Mouse (Mus musculus) megakaryocyte, embryonic 14.5 days (primary cell): ENCODE data around the gene Mroh2a. TPM values are rescaled to one million over a fixed set of nuclear protein-coding genes. Genes with fewer than 3 reads are reported as not detected.
A peak's percentile ranks its signal among the peaks of the same experiment; 100 is the strongest.

ENCODE experiments used
- H3K27me3 ChIP-seq: replicated peaks from 2 replicates; pipeline ENCODE3; 2012; ENCODE audit warnings: inconsistent platforms
- H3K36me3 ChIP-seq: replicated peaks from 2 replicates; pipeline ENCODE3; 2012; ENCODE audit warnings: low read length, inconsistent platforms, mixed read lengths
- H3K4me1 ChIP-seq: 2 replicates; pipeline ENCODE4 v1.6.1; 2012; ENCODE audit warnings: inconsistent platforms
- H3K4me3 ChIP-seq: replicated peaks from 2 replicates; pipeline ENCODE3; 2012; ENCODE audit warnings: moderate library complexity, mild to moderate bottlenecking, inconsistent platforms
- H3K9me3 ChIP-seq: 2 replicates; pipeline ENCODE4 v1.6.1; 2012; ENCODE audit warnings: inconsistent platforms
- FLI1 ChIP-seq: IDR thresholded peaks from 2 replicates; pipeline ENCODE4 v1.6.1; 2012; ENCODE audit warnings: low read length, inconsistent platforms, mixed read lengths
- GATA1 ChIP-seq: IDR thresholded peaks from 3 replicates; pipeline ENCODE4 v1.6.1; 2012; ENCODE audit warnings: mixed read lengths, low read length, inconsistent platforms, borderline replicate concordance
- polyA plus RNA-seq: library from polyadenylated mRNA; stranded (reverse); fragments of >175 nt; gene quantifications from 2 replicates; pipeline ENCODE4 v1.2.3, GENCODE M21; 2012; ENCODE audit warnings: low replicate concordance; ENCODE audit not compliant: insufficient read depth

Mroh2a gene
- polyA plus RNA-seq, 1 experiment: not detected

DNA sequence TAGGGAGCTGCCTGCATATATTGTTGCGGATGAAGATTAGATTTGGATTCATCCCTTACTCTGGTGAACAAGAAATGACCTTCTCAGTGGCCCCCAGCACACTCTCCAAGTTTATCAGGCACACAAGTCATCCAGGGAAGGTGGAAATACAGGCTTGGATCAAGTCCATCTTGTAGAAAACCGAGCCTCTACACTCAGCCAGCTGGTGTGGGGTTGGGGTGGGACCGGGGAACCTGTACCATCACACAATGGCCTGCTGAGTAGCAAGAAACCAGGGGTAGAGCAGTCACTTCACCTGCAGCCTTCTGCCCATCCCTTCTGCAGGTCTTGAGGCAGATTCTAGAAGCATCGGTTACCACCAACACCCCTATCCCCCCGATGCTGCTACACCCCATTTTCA is 7.9 kb downstream of the Mroh2a start:
- H3K36me3 ChIP-seq: no peaks in the 10 kb centered on the region
- H3K9me3 ChIP-seq: peaks cover 86% of the 10 kb centered on the region
- peaks cover 6% of the 10 kb centered on the region for H3K27me3 ChIP-seq
- no peak overlapping the region for H3K4me3 ChIP-seq
- H3K4me1 ChIP-seq: no peaks in the 10 kb centered on the region
- TF ChIP-seq FLI1 (no peak), GATA1 (no peak)

DNA sequence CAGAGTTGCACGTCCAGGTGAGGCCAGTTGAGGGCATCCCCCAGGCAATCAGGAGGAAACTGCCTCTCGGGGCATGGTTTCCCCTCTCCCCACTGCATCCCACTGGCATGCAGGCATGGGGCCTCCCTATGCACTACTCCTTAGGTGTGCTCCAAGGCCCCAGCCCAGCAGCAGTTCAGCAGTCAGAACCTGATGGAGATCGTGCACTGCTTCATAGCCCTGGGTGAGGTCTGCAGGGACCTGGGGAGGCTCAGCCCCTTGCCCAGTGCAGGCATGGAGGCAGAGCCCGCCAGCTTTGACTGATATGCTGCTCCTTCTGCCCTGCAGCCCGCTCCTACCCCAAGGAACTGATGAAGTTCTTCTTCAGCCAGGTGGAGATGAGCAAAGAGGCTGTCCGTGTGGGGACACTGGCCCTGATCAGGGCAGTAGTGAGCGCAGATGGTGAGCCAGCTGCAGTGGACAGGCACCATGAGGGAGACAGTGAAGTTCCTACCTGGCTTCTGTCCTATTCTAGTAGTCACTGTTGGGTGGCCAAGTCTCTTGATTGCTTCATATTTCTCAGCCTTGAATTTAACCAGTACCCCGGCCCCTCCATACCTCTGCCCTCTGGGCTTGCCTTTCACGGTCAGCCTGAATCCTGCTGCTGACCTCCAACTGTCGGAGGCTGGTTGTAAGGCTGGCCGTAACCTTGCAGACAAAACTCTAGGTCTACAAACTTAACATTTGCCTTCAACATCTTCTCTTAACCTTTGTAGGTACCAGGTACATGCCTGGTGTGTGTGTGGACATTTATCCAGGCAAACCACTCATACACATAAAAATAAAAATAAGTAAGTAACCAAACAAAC is 8.5 kb downstream of the Mroh2a start:
- Histone ChIP-seq H3K4me3 (peak overlapping the region; percentile 4), H3K36me3 (no peaks in the 10 kb centered on the region), H3K27me3 (peaks cover 6% of the 10 kb centered on the region), H3K4me1 (no peaks in the 10 kb centered on the region), H3K9me3 (peaks cover 85% of the 10 kb centered on the region)
- no peak for TF ChIP-seq GATA1
- TF ChIP-seq FLI1: no peak

DNA sequence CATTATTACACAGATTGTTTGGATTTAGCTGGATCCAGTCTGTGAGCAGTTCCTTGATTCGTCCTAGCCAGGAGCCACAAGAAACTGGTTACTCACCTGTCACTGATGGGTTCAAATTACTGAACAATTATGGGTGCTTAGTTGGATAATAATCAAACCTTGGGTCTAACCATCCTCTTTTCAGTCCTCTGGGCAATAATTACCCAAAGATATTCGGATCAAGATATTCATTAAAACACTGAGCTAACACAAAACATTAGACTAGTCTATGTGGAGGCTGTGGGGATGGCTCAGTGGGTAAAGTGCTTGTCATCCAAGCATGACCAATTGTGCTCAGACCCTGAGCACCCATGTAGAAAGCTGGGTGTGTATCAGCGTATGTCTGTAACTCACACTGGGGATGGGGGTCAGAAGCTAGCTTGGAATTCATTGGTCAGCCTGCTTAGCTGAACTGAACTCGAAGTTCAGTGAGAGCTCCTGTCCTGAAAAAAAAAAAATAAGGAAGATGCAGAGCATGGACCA is 9.2 kb downstream of the Mroh2a start:
- H3K4me3 ChIP-seq: no peak overlapping the region
- no peak for TF ChIP-seq FLI1
- no peak for TF ChIP-seq GATA1
- no peaks in the 10 kb centered on the region for H3K4me1 ChIP-seq
- H3K36me3 ChIP-seq: no peaks in the 10 kb centered on the region
- peaks cover 86% of the 10 kb centered on the region for H3K9me3 ChIP-seq
- H3K27me3 ChIP-seq: peaks cover 8% of the 10 kb centered on the region

DNA sequence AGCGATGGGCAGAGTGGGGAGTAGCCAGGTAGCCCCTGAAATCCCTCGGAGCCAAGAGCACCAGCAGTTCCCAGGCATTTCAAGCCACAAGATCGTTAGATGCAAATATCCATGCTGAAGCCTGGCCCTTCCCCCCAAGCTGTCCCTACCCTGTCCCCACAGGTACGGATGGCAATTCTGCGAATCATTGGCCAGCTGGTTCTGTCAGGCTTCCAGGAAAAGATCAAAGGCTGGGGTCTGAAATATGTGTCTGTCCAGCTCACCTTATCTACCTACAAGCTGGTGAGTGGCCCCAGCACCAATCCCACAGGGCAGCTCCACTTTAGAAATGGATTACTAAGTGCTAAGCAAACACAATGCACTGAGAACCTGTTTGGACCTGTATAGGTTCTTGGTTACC is 10.5 kb downstream of the Mroh2a start:
- peaks cover 8% of the 10 kb centered on the region for H3K27me3 ChIP-seq
- no peaks in the 10 kb centered on the region for H3K36me3 ChIP-seq
- TF ChIP-seq GATA1 (no peak), FLI1 (no peak)
- peaks cover 82% of the 10 kb centered on the region for H3K9me3 ChIP-seq
- H3K4me1 ChIP-seq: no peaks in the 10 kb centered on the region
- H3K4me3 ChIP-seq: no peak overlapping the region

DNA sequence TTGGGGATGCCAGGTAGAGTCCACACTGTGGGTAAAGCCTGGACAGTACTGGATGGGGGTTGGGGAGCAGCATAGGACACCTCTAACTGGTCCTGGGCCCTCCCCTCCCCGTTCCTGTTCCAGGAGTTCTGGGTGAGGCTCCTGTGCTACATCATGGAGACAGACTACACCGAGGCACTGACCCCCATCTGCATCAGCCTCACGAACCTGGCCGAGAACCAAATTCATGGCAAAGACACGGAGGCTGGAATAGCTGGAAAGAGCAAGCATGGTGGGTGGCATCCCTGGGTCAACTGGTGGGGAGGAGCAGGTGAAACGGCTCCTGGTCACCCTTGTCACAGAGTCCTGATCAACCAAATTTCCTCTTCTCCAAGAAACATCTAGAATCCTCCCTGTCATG is 12.0 kb downstream of the Mroh2a start:
- Histone ChIP-seq H3K36me3 (no peaks in the 10 kb centered on the region), H3K4me3 (peak overlapping the region; percentile 6), H3K27me3 (peaks cover 8% of the 10 kb centered on the region), H3K4me1 (no peaks in the 10 kb centered on the region), H3K9me3 (peaks cover 80% of the 10 kb centered on the region)
- no peak for TF ChIP-seq GATA1
- TF ChIP-seq FLI1: no peak

DNA sequence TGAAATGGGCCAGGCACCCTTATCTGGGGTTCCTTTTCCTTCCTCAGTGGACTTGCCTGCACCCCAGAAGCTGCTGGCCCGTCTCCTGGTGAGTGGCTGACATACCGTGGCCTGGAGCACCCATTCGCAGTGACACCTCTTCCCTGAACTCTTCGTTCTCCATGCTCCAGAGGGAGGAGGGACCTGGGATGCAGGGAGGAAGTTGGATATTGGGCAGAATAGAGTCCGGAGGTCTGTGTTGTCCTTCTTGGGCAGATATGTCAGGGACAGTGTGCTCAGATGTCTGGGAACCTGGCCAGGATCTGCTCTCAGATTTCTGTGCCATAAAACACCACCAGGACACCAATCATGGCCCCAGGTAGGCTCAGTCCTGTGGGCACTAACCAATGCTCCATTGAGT is 13.3 kb downstream of the Mroh2a start:
- no peaks in the 10 kb centered on the region for H3K4me1 ChIP-seq
- no peak for TF ChIP-seq FLI1
- no peak for TF ChIP-seq GATA1
- no peak overlapping the region for H3K4me3 ChIP-seq
- H3K27me3 ChIP-seq: peaks cover 7% of the 10 kb centered on the region
- no peaks in the 10 kb centered on the region for H3K36me3 ChIP-seq
- H3K9me3 ChIP-seq: peaks cover 78% of the 10 kb centered on the region

DNA sequence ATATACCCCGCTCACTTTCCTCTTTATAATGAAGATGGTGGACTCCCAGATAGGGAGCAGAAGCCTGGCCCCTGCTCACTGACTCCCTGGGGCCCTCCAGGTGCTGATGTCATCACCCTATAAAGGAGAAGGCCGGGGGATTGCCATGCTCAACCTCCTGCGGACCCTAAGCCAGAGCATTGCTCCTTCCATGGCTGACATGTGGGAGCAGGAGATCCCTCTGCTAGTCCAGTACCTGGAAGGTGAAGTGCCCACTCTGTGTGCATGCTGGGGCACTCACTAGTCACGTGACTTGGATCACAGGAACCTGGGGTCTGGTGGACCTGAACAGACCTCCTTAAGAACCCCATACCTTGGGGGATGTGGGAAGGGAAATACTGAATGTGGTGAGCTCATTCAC is 13.8 kb downstream of the Mroh2a start:
- Histone ChIP-seq H3K27me3 (peaks cover 6% of the 10 kb centered on the region), H3K4me3 (no peak overlapping the region), H3K36me3 (no peaks in the 10 kb centered on the region), H3K9me3 (peaks cover 78% of the 10 kb centered on the region), H3K4me1 (no peaks in the 10 kb centered on the region)
- TF ChIP-seq GATA1 (no peak), FLI1 (no peak; the same call in 1 of the 2 replicates)

DNA sequence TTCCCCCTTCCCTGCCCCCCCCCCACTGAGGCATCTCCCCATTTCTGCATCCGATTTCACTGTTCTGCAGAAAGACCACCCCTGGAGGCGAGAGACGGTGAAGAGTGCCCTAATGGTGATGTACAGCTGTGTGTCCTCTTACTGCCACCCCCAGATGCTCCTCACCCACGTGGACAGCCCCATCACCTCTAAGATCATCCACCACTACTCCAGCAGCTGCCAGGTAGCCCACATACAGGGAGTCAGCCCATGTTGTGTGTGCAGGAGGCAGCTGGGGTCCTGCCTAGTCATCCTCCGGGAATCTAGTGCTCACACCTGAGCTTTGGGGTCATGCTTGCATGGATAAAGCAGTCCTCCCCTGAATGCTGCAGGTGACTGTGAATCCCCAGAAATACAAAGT is 17.1 kb downstream of the Mroh2a start:
- H3K9me3 ChIP-seq: peaks cover 82% of the 10 kb centered on the region
- H3K27me3 ChIP-seq: peaks cover 11% of the 10 kb centered on the region
- no peak for TF ChIP-seq GATA1
- no peak for TF ChIP-seq FLI1
- no peaks in the 10 kb centered on the region for H3K36me3 ChIP-seq
- H3K4me3 ChIP-seq: peak overlapping the region; percentile 14
- H3K4me1 ChIP-seq: no peaks in the 10 kb centered on the region

DNA sequence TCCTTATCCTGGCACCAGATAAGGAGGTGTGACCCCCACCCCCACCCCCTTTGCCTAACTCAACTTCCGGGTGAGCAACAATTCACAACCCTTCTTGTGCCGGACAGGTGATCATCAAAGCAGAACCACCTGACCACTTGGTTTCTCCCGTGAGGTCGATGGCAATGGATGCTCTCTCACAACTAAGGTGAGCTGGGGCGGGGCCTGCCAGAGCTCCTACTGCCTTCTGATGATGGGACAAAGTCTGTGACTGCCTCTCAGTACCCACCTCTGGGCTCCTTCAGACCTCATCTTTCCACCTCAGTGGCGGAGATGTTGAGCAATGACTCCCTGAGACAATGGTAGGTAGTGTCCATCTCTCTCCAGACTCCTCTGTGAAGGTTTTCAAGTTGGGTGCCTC is 19.1 kb downstream of the Mroh2a start:
- H3K4me1 ChIP-seq: no peaks in the 10 kb centered on the region
- H3K4me3 ChIP-seq: no peak overlapping the region
- no peaks in the 10 kb centered on the region for H3K36me3 ChIP-seq
- TF ChIP-seq GATA1: no peak
- TF ChIP-seq FLI1: no peak
- H3K27me3 ChIP-seq: peaks cover 13% of the 10 kb centered on the region
- H3K9me3 ChIP-seq: peaks cover 84% of the 10 kb centered on the region

DNA sequence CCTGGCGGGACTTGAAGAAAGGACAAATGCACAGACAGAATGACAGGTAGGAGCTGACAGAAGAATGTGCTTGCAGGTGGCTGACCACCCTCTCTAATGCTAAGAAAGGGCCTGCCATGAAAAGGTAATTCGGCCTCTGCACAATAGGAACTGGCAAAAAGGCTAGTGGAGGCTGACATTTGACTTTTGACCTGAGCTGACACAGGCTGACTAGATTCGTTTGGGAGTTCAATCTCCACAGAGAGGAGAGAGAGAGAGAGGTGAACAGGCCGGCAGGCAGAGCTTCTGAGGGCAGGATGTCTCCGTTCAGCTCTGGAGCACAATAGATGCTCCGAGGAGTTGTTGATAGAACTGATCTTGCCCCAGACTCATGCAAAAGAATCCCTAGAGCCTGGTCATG is 19.6 kb downstream of the Mroh2a start:
- peaks cover 16% of the 10 kb centered on the region for H3K27me3 ChIP-seq
- TF ChIP-seq GATA1: no peak
- TF ChIP-seq FLI1: no peak
- H3K4me3 ChIP-seq: no peak overlapping the region

More for the DNA sequence above, 19.6 kb downstream of the Mroh2a start:
- no peaks in the 10 kb centered on the region for H3K36me3 ChIP-seq
- H3K4me1 ChIP-seq: no peaks in the 10 kb centered on the region
- peaks cover 84% of the 10 kb centered on the region for H3K9me3 ChIP-seq
